Mouse (Mus musculus) kidney, postnatal 4 days (tissue): Measurements from ENCODE around the gene Cpeb3.
A peak's percentile ranks its signal among the peaks of the same experiment; 100 is the strongest.
"Not testable (repeated sequence)": the region's sequence is repeated elsewhere in the genome, so short reads cannot be mapped to it uniquely, and the experiment has no call there.

ENCODE experiments used
- DNase-seq, 2 experiments: peaks; one replicate each; pipeline ENCODE4 v3.0.0; 2021; ENCODE audit warnings: mixed read lengths in 2 of 2

The Cpeb3 gene

GRCm38 (mm10) chr19:37208176-37208755 lies at the start of gene Cpeb3:
Gene Cpeb3, minus strand, starts transcription at chr19:37208601.
- DNase-seq, result peak; percentile 54 to 67

GRCm38 (mm10) chr19:37255321-37255720 lies 46.9 kb upstream of the Cpeb3 start:
- no peak for DNase-seq

- DNase-seq, result no peak
These were observed 43.7 kb upstream of the Cpeb3 start for GRCm38 (mm10) chr19:37252104-37252503.

- no peak for DNase-seq
These were observed 39.8 kb upstream of the Cpeb3 start for GRCm38 (mm10) chr19:37248199-37248598.

GRCm38 (mm10) chr19:37246859-37247258 lies 38.5 kb upstream of the Cpeb3 start:
- DNase-seq, result no peak

GRCm38 (mm10) chr19:37242707-37243106 lies 34.3 kb upstream of the Cpeb3 start:
- no peak for DNase-seq

- no peak for DNase-seq
These were observed 32.8 kb upstream of the Cpeb3 start for GRCm38 (mm10) chr19:37241201-37241600.

- peak; percentile 75 to 77 for DNase-seq
These were observed 30.7 kb upstream of the Cpeb3 start for GRCm38 (mm10) chr19:37239096-37239495.

- DNase-seq, result no peak
These were observed 30.2 kb upstream of the Cpeb3 start for GRCm38 (mm10) chr19:37238651-37239050.

GRCm38 (mm10) chr19:37237712-37238437 lies 29.5 kb upstream of the Cpeb3 start:
- no peak for DNase-seq

GRCm38 (mm10) chr19:37237306-37237705 lies 28.9 kb upstream of the Cpeb3 start:
- DNase-seq, result no peak

GRCm38 (mm10) chr19:37235818-37236217 lies 27.4 kb upstream of the Cpeb3 start:
- peak; percentile 20 to 23 for DNase-seq

GRCm38 (mm10) chr19:37233561-37234539 lies 25.4 kb upstream of the Cpeb3 start:
- peak; percentile 26 to 31 for DNase-seq

GRCm38 (mm10) chr19:37232598-37232997 lies 24.2 kb upstream of the Cpeb3 start:
- not testable (repeated sequence) for DNase-seq

GRCm38 (mm10) chr19:37225197-37225862 lies 16.9 kb upstream of the Cpeb3 start:
- no peak for DNase-seq

GRCm38 (mm10) chr19:37214711-37215110 lies 6.3 kb upstream of the Cpeb3 start:
- peak; percentile 24 to 37 for DNase-seq

- DNase-seq, result no peak
These were observed 3.0 kb upstream of the Cpeb3 start for GRCm38 (mm10) chr19:37211416-37211815.

GRCm38 (mm10) chr19:37210457-37210856 lies 2.1 kb upstream of the Cpeb3 start:
- DNase-seq, result no peak

GRCm38 (mm10) chr19:37209467-37210128 lies 1.2 kb upstream of the Cpeb3 start:
- DNase-seq, result peak in 1 of 2 experiments; percentile 5

GRCm38 (mm10) chr19:37208986-37209385 lies 585 bp upstream of the Cpeb3 start:
- no peak for DNase-seq

- DNase-seq, result peak; percentile 90 to 95
These were observed 862 bp downstream of the Cpeb3 start, which contains the start of gene March5 for GRCm38 (mm10) chr19:37207303-37208175. Gene March5, plus strand, starts transcription at chr19:37207543.
